Mouse (Mus musculus) intestine, embryonic 14.5 days (tissue): Measurements from ENCODE around the gene Plod1. TPM values are rescaled to one million over a fixed set of nuclear protein-coding genes. Genes with fewer than 3 reads are reported as not detected.

Source experiments
- ATAC-seq: fragments of 200-750 bp; cut with Nextera tagmentation; replicated peaks from 2 replicates; pipeline ENCODE4 v1.8.0; 2017; ENCODE audit warnings: low read depth, moderate number of reproducible peaks, moderate TSS enrichment, moderate library complexity; ENCODE audit not compliant: low FRiP score, low TSS enrichment
- DNase-seq: peaks from one replicate; pipeline ENCODE4 v3.0.0-alpha.2; 2018; ENCODE audit warnings: low spot score
- H3K27ac ChIP-seq: fragments of 300-500 bp; sonication (generic); 2 replicates; pipeline ENCODE4 v1.5.1; 2014; ENCODE audit warnings: low read depth, mild to moderate bottlenecking, control low read depth
- H3K27me3 ChIP-seq: fragments of 300-500 bp; sonication (generic); replicated peaks from 2 replicates; pipeline ENCODE4 v1.6.1; 2014; ENCODE audit warnings: low read length, control low read depth; ENCODE audit not compliant: control insufficient read depth, insufficient read depth
- H3K36me3 ChIP-seq: fragments of 300-500 bp; sonication (generic); 2 replicates; pipeline ENCODE4 v1.6.1; 2014; ENCODE audit warnings: low read length, control low read depth; ENCODE audit not compliant: control insufficient read depth, insufficient read depth
- H3K4me1 ChIP-seq: fragments of 300-500 bp; sonication (generic); replicated peaks from 2 replicates; pipeline ENCODE4 v1.6.1; 2014; ENCODE audit warnings: low read length, control low read depth, mixed read lengths; ENCODE audit not compliant: control insufficient read depth, insufficient read depth
- H3K4me2 ChIP-seq: fragments of 300-500 bp; sonication (generic); 2 replicates; pipeline ENCODE4 v1.6.1; 2014; ENCODE audit warnings: low read length
- H3K4me3 ChIP-seq: fragments of 300-500 bp; sonication (generic); 2 replicates; pipeline ENCODE4 v1.5.1; 2014; ENCODE audit warnings: low read depth, low read length, control low read depth, mixed read lengths
- H3K9ac ChIP-seq: fragments of 300-500 bp; sonication (generic); 2 replicates; pipeline ENCODE4 v1.6.1; 2014; ENCODE audit warnings: mild to moderate bottlenecking, low read length
- H3K9me3 ChIP-seq: fragments of 300-500 bp; sonication (generic); 2 replicates; pipeline ENCODE4 v1.6.1; 2016; ENCODE audit warnings: low read length, control low read depth; ENCODE audit not compliant: control insufficient read depth
- WGBS: fragments of 180-500 bp; shearing (Covaris S2); extraction: QIAGEN DNeasy Blood & Tissue Kit; methylation state at CpG from one replicate; pipeline ENCODE4 v1.1.7; 2014; 5-methylcytosine and 5-hydroxymethylcytosine counted together
- polyA plus RNA-seq: library from polyadenylated mRNA; unstranded; fragments of >200 nt; fragmentation: Nextera tagmentation; extraction: Ambion mirVana; gene quantifications from 2 replicates; pipeline ENCODE4 v1.2.1, GENCODE M21; 2014

Gene Plod1
- polyA plus RNA-seq: 40.9 and 44.1 TPM in 2 replicates

DNA sequence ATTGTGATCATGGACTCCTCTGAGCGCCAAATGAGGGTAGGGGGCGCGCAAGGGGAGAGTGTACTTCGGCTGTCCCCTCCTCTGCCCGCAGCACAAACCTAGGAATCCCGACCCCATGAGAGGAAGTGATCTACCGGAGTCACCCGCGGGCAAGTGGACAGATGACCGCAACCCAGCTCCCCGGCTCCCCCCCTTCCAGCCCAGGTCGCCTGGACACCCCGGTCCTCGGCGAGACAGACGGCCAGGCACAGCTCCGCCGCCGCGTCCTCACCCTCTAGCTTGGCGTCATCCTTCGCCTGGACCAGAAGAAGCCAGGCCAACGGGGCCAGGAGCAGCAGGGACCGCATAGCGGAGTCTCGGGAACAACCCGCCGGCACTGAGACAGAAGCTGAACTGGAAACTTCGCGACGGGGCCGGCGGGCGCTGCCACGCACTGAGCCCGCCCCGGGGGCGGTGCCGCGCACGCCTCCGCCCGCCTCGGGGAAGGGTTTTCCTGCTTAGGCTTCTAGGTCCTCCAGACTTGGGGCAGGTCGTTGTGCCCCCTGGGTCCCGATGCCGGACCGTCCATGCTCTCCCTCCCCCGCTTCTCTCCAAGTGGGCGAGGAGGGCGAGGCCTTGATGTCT is at the start of gene Plod1:
Gene Plod1, minus strand, starts transcription at position 437 of the 624 bp plus-strand sequence.
- Histone ChIP-seq H3K27ac (peak within 1 kb of the TSS; percentile 44; the same call in 1 of the 2 replicates), H3K36me3 (no peaks in the 10 kb centered on the region), H3K4me1 (peaks cover 15% of the 10 kb centered on the region), H3K27me3 (no peaks in the 10 kb centered on the region), H3K9me3 (no peaks in the 10 kb centered on the region), H3K4me3 (peak within 1 kb of the TSS; percentile 61), H3K4me2 (peak within 1 kb of the TSS; percentile 54), H3K9ac (peak within 1 kb of the TSS; percentile 58)
- ATAC-seq (peak; percentile 53), DNase-seq (peak; percentile 86)
- WGBS: under 1% methylated on average over 51 of the region's 51 CpGs

GRCm38 (mm10) chr4:147985205-147986132 is 48.9 kb upstream of the Plod1 start, which contains the start of gene Nppb:
Gene Nppb (plus strand): TSS chr4:147985788.
- DNase-seq (peak; percentile 80), ATAC-seq (peak; percentile 40)
- 28% methylated on average over 20 of the region's 20 CpGs for WGBS
- Histone ChIP-seq H3K4me2 (no peak within 1 kb of the TSS), H3K27ac (no peak within 1 kb of the TSS), H3K27me3 (no peaks in the 10 kb centered on the region), H3K9ac (no peak within 1 kb of the TSS), H3K9me3 (no peaks in the 10 kb centered on the region), H3K36me3 (no peaks in the 10 kb centered on the region), H3K4me3 (no peak within 1 kb of the TSS), H3K4me1 (no peaks in the 10 kb centered on the region)

- Histone ChIP-seq H3K9ac (no peak overlapping the region), H3K4me1 (no peaks in the 10 kb centered on the region), H3K27me3 (no peaks in the 10 kb centered on the region), H3K4me3 (no peak overlapping the region), H3K9me3 (0 out of 2 replicates have a peak, but pooled peaks cover 2% of the 10 kb centered on the region), H3K4me2 (no peak overlapping the region), H3K36me3 (no peaks in the 10 kb centered on the region), H3K27ac (no peak overlapping the region)
- DNase-seq (no peak), ATAC-seq (no peak)
- 81% methylated on average over 7 of the region's 7 CpGs for WGBS
These were observed 42.9 kb upstream of the Plod1 start for GRCm38 (mm10) chr4:147979441-147979860.

- ATAC-seq (no peak), DNase-seq (no peak)
- Histone ChIP-seq H3K27me3 (no peaks in the 10 kb centered on the region), H3K36me3 (no peaks in the 10 kb centered on the region), H3K4me1 (no peaks in the 10 kb centered on the region), H3K4me3 (no peak overlapping the region), H3K9ac (no peak overlapping the region), H3K4me2 (no peak overlapping the region), H3K9me3 (0 out of 2 replicates have a peak, but pooled peaks cover 2% of the 10 kb centered on the region), H3K27ac (no peak overlapping the region)
- WGBS: 91% methylated on average over 6 of the region's 6 CpGs
These were observed 41.8 kb upstream of the Plod1 start for GRCm38 (mm10) chr4:147978391-147978790.

GRCm38 (mm10) chr4:147977726-147978125 is 41.2 kb upstream of the Plod1 start:
- 0 out of 2 replicates have a peak, but pooled peaks cover 2% of the 10 kb centered on the region for H3K9me3 ChIP-seq
- no peak overlapping the region for H3K4me3 ChIP-seq
- H3K4me1 ChIP-seq: no peaks in the 10 kb centered on the region
- 81% methylated on average over 4 of the region's 4 CpGs for WGBS
- ATAC-seq (no peak), DNase-seq (no peak)
- H3K36me3 ChIP-seq: no peaks in the 10 kb centered on the region
- H3K27me3 ChIP-seq: no peaks in the 10 kb centered on the region
- no peak overlapping the region for H3K27ac ChIP-seq
- no peak overlapping the region for H3K9ac ChIP-seq
- no peak overlapping the region for H3K4me2 ChIP-seq

GRCm38 (mm10) chr4:147976237-147976636 is 39.7 kb upstream of the Plod1 start:
- Histone ChIP-seq H3K4me3 (no peak overlapping the region), H3K4me2 (no peak overlapping the region), H3K9me3 (0 out of 2 replicates have a peak, but pooled peaks cover 2% of the 10 kb centered on the region), H3K4me1 (no peaks in the 10 kb centered on the region), H3K36me3 (no peaks in the 10 kb centered on the region), H3K27ac (no peak overlapping the region), H3K27me3 (no peaks in the 10 kb centered on the region), H3K9ac (no peak overlapping the region)
- ATAC-seq: no peak
- 75% methylated on average over 3 of the region's 3 CpGs for WGBS
- no peak for DNase-seq

- H3K27me3 ChIP-seq: no peaks in the 10 kb centered on the region
- H3K9me3 ChIP-seq: no peaks in the 10 kb centered on the region
- no peak overlapping the region for H3K27ac ChIP-seq
- ATAC-seq (no peak), DNase-seq (no peak)
- no peak overlapping the region for H3K4me2 ChIP-seq
- 43% methylated on average over 9 of the region's 9 CpGs for WGBS
- H3K4me3 ChIP-seq: no peak overlapping the region
- no peak overlapping the region for H3K9ac ChIP-seq
- no peaks in the 10 kb centered on the region for H3K36me3 ChIP-seq
- H3K4me1 ChIP-seq: no peaks in the 10 kb centered on the region
These were observed 32.8 kb upstream of the Plod1 start for GRCm38 (mm10) chr4:147969337-147969736.

DNA sequence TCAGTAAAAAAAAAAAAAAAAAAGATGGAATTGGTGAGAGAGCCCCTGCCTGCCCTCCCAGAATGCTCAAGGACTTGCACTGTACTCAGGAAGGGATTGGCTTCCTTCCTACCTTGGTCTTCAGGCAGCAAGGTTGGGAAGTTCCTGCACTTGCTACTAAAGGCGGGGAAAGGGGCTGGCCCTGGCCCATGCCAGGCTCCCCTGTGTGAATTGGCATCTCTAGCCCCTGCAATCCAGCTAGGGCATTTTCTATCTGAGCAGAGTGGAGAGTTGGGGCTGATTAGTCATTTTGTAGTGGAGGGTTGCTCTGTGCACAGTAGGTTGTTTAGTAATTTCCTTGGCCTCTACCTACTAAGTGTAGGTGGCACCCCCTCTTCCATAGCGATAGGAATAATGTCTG is 32.2 kb upstream of the Plod1 start:
- no peaks in the 10 kb centered on the region for H3K4me1 ChIP-seq
- no peaks in the 10 kb centered on the region for H3K36me3 ChIP-seq
- no peaks in the 10 kb centered on the region for H3K9me3 ChIP-seq
- no peak for DNase-seq
- no peak overlapping the region for H3K27ac ChIP-seq
- 81% methylated on average over 2 of the region's 2 CpGs for WGBS
- H3K27me3 ChIP-seq: no peaks in the 10 kb centered on the region
- ATAC-seq: no peak
- no peak overlapping the region for H3K9ac ChIP-seq
- H3K4me2 ChIP-seq: no peak overlapping the region
- no peak overlapping the region for H3K4me3 ChIP-seq
